Mouse (Mus musculus): ENCODE results near the gene Gadd45b. TPM values are rescaled to one million over a fixed set of nuclear protein-coding genes. Genes with fewer than 3 reads are reported as not detected.

Gadd45b gene
- total and polyA plus RNA-seq, 3 experiments, result 14.9 to 52.5 (median 24.4) TPM

- no peak for TF ChIP-seq ZMIZ1 (IDR thresholded peaks at IDR 0.05; ENCODE audit: low read depth, low read length)
- TF ChIP-seq POLR2AphosphoS2 (IDR thresholded peaks at IDR 0.05; ENCODE audit: low read depth, low read length), result no peak
- TF ChIP-seq POLR2A (IDR thresholded peaks at IDR 0.05; ENCODE audit: low read depth, low read length), result no peak; the same call in 1 of the 2 replicates
- TF ChIP-seq NRF1 (IDR thresholded peaks at IDR 0.05; ENCODE audit: low read depth, low read length), result no peak
These were observed 3.0 kb downstream of the Gadd45b start (continued) for GRCm38 (mm10) chr10:80932700-80933420.

GRCm38 (mm10) chr10:80933421-80933979 lies 3.6 kb downstream of the Gadd45b start:
- Histone ChIP-seq H3K4me2 (ENCODE audit: insufficient read depth, low read depth, poor library complexity, severe bottlenecking) (peak overlapping the region; percentile 7; the same call in 1 of the 2 replicates), H3K4me3 (replicated peaks in 1 of 3; ENCODE audit: low read depth in 2 of 3, low read length in 2 of 3, poor library complexity in 1 of 3) (peak overlapping the region in 1 of 3 experiments; percentile 1), H3K9me3 (replicated peaks; ENCODE audit: low read length) (no peaks in the 10 kb centered on the region), H3K27me3 (replicated peaks) (peaks cover 26% of the 10 kb centered on the region), H3K36me3 (replicated peaks in 1 of 2; ENCODE audit: control insufficient read depth in 1 of 2, insufficient read depth in 1 of 2, low read length in 1 of 2) (peaks cover 3 to 14% of the 10 kb centered on the region in 2 experiments), H3K79me2 (replicated peaks; ENCODE audit: control insufficient read depth, extremely low read depth, insufficient read depth, poor library complexity, severe bottlenecking) (peaks cover 9% of the 10 kb centered on the region), H3K9ac (ENCODE audit: insufficient read depth, low read depth) (no peak overlapping the region), H3K27ac (ENCODE audit: insufficient read depth, low read depth) (no peak overlapping the region), H3K4me1 (ENCODE audit: control insufficient read depth in 1 of 2, insufficient read depth in 2 of 2) (peaks cover 36 to 85% of the 10 kb centered on the region in 2 experiments)
- in situ Hi-C loops (cut with MboI; ENCODE audit: low pct_ligation_motif_present, low pct_unique_long_range_greater_than_20kb, low sequenced_read_pairs), result loop anchor here (5.0 kb wide), 1 partner anchor 34 kb away; no protein-coding TSS in a partner anchor
- dilution Hi-C loops (cut with MboI; ENCODE audit: extremely low pct_ligation_motif_present, extremely low pct_unique_long_range_greater_than_20kb, low sequenced_read_pairs), result no loop called here
- DNase-seq (ENCODE audit: extremely low read depth), result peak; percentile 49
- peak; percentile 70 for TF ChIP-seq MXI1 (IDR thresholded peaks at IDR 0.05; ENCODE audit: low read depth, low read length)
- TF ChIP-seq BHLHE40 (IDR thresholded peaks at IDR 0.05; ENCODE audit: low read depth, low read length), result peak; percentile 66
- no peak for TF ChIP-seq KAT2A (IDR thresholded peaks at IDR 0.05; ENCODE audit: insufficient replicate concordance, low read length)
- no peak for TF ChIP-seq UBTF (IDR thresholded peaks at IDR 0.05; ENCODE audit: low read depth, low read length)
- TF ChIP-seq RAD21 (IDR thresholded peaks at IDR 0.05; ENCODE audit: low read depth, low read length), result no peak
- peak; percentile 57; the same call in 1 of the 2 replicates for TF ChIP-seq MAX (IDR thresholded peaks at IDR 0.05; ENCODE audit: low read length)
- TF ChIP-seq E2F4 (IDR thresholded peaks at IDR 0.05; ENCODE audit: insufficient replicate concordance, low read depth, low read length), result no peak
- TF ChIP-seq SIN3A (IDR thresholded peaks at IDR 0.05; ENCODE audit: low read length), result no peak
- TF ChIP-seq JUND (conservative IDR thresholded peaks at IDR 0.05; ENCODE audit: low read depth, low read length), result no peak
- TF ChIP-seq PAX5 (IDR thresholded peaks at IDR 0.05; ENCODE audit: low read length), result no peak
- no peak for TF ChIP-seq CTCF (conservative IDR thresholded peaks at IDR 0.05 in 1 of 2, IDR thresholded peaks at IDR 0.05 in 1 of 2; ENCODE audit: low read depth in 2 of 2, low read length in 2 of 2)
- TF ChIP-seq ZC3H11A (IDR thresholded peaks at IDR 0.05; ENCODE audit: low read depth, low read length), result no peak
- no peak for TF ChIP-seq ZNF384 (IDR thresholded peaks at IDR 0.05; ENCODE audit: low read depth, low read length)
- TF ChIP-seq TBP (conservative IDR thresholded peaks at IDR 0.05; ENCODE audit: low read depth, low read length), result no peak
- TF ChIP-seq IRF4 (IDR thresholded peaks at IDR 0.05; ENCODE audit: low read depth, low read length), result no peak
- TF ChIP-seq MAFK (IDR thresholded peaks at IDR 0.05; ENCODE audit: insufficient replicate concordance, low read length), result peak; percentile 84; the same call in 1 of the 2 replicates
- peak; percentile 63; the same call in 1 of the 2 replicates for TF ChIP-seq CHD2 (IDR thresholded peaks at IDR 0.05; ENCODE audit: low read length)
- TF ChIP-seq SMC3 (IDR thresholded peaks at IDR 0.05; ENCODE audit: low read depth, low read length), result no peak
- peak; percentile 10; the same call in 1 of the 2 replicates for TF ChIP-seq EP300 (IDR thresholded peaks at IDR 0.05; ENCODE audit: low read length)
- no peak for TF ChIP-seq POLR2A (IDR thresholded peaks at IDR 0.05; ENCODE audit: low read depth, low read length)
- TF ChIP-seq HCFC1 (IDR thresholded peaks at IDR 0.05; ENCODE audit: low read depth, low read length), result peak; percentile 13; the same call in 1 of the 2 replicates
- TF ChIP-seq MAZ (IDR thresholded peaks at IDR 0.05; ENCODE audit: low read depth, low read length), result no peak
- TF ChIP-seq ZMIZ1 (IDR thresholded peaks at IDR 0.05; ENCODE audit: low read depth, low read length), result 0 out of 2 replicates have a peak, but pooled peaks have one; percentile 33
- TF ChIP-seq GABPA (IDR thresholded peaks at IDR 0.05; ENCODE audit: insufficient replicate concordance, low read depth, low read length), result no peak
- no peak for TF ChIP-seq TCF12 (IDR thresholded peaks at IDR 0.05; ENCODE audit: low read depth, low read length)
- TF ChIP-seq NRF1 (IDR thresholded peaks at IDR 0.05; ENCODE audit: low read depth, low read length), result peak; percentile 78
- 0 out of 2 replicates have a peak, but pooled peaks have one; percentile 15 for TF ChIP-seq ETS1 (conservative IDR thresholded peaks at IDR 0.05; ENCODE audit: low read depth, low read length)
- no peak for TF ChIP-seq RCOR1 (conservative IDR thresholded peaks at IDR 0.05; ENCODE audit: low read depth, low read length)
- TF ChIP-seq USF2 (conservative IDR thresholded peaks at IDR 0.05; ENCODE audit: low read depth, low read length), result no peak
- TF ChIP-seq ELF1 (IDR thresholded peaks at IDR 0.05; ENCODE audit: low read depth, low read length), result peak; percentile 87
- TF ChIP-seq POLR2AphosphoS2 (IDR thresholded peaks at IDR 0.05; ENCODE audit: low read depth, low read length), result no peak
- no peak for TF ChIP-seq CHD1 (IDR thresholded peaks at IDR 0.05; ENCODE audit: low read depth, low read length)
- no peak for TF ChIP-seq ZKSCAN1 (IDR thresholded peaks at IDR 0.05; ENCODE audit: borderline replicate concordance, low read depth, low read length)
- TF ChIP-seq USF1 (IDR thresholded peaks at IDR 0.05; ENCODE audit: low read depth, low read length), result no peak
- 0 out of 2 replicates have a peak, but pooled peaks have one; percentile 26 for TF ChIP-seq MYC (IDR thresholded peaks at IDR 0.05; ENCODE audit: low read depth, low read length)

Data from CH12.LX (cell line).